Mouse (Mus musculus): ENCODE data around the gene Olfr1451. TPM values are rescaled to one million over a fixed set of nuclear protein-coding genes. Genes with fewer than 3 reads are reported as not detected.

Olfr1451 gene
- not detected in 2 replicates for polyA plus RNA-seq (2021; fragmentation: Nextera tagmentation)
- long read RNA-seq, experiment 1: 0 reads
- long read RNA-seq, experiment 2: 0 reads

DNA sequence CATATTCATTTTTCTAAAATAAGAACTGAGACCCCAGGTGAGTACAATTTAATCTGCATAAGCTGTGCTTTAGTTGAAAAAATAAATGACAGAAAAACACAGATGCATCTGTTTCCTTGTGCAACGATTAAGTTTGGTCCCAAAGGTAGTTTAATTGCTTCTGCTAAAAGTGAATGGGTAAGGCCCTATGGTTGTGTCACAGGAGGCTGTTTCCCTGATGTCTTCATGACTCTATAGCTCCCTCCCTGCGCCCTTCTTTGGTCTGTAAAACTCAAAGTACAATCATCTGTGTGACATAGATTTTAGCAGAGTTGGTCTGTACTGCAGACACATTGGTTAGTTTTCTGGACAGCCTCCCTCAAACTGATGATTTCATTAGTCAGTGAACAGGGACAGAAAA, at the start of gene Olfr1451:
Olfr1451 (plus strand) TSS at position 301 of the 400 bp plus-strand sequence.

DNA sequence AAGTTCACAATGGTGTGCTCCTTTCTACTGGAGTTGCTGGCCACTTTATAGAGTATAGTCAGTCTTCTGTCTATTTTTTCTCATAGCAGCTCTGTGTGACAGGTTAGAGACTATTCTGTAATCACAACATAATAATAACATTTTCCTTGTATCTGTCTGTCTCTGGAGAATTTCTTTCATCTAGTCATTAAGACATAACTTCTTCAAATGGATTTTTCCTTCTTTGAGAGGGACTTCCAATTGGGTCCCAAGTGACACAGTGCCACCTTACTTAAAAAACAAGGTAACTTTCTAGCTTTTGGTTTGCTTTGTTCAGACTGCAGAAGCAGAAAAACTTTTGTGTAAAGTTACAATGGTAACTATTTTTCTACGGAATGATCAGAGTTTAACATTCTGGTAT, 44.9 kb upstream of the Olfr1451 start, which contains the start of gene Olfr1450:
Olfr1450 (plus strand) TSS at position 301 of the 400 bp plus-strand sequence.

DNA sequence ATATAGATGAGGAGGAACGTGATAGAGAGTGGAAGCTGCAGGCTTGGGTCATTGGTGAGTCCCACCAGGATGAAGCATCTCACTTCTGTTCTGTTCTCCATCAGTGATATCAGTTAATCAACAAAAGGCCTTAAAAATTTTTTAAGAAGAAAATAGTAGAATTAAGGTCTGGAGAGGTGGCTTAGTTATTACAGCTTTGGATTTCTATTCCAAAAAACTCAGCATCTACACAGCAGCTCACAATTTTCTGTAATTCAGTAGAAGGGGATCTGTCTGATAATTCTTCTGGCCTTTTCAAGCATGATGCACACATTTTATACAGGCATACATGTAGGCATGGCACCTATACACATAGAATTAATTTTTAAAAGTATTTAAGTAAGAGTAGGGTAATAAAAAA, 33.4 kb downstream of the Olfr1451 start, which contains the start of gene Olfr1453:
Olfr1453 (minus strand) TSS at position 101 of the 400 bp plus-strand sequence.

Other genes with a start within 250 kb of the Olfr1451 start
- 0.56 and 1.0 TPM in 2 replicates for gene Cntf, start 229.4 kb upstream of the Olfr1451 start, polyA plus RNA-seq (2021; fragmentation: Nextera tagmentation)
- 8.9 and 9.6 TPM in 2 replicates for gene Zfp91, start 198.9 kb upstream of the Olfr1451 start, polyA plus RNA-seq (2021; fragmentation: Nextera tagmentation)
- 2.2 and 2.9 TPM in 2 replicates for gene Lpxn, start 198.8 kb upstream of the Olfr1451 start, polyA plus RNA-seq (2021; fragmentation: Nextera tagmentation)
- not detected in 2 replicates for gene Gm5244, start 148.3 kb upstream of the Olfr1451 start, polyA plus RNA-seq (2021; fragmentation: Nextera tagmentation)
- gene Olfr1444, start 137.7 kb upstream of the Olfr1451 start, polyA plus RNA-seq (2021; fragmentation: Nextera tagmentation): not detected in 2 replicates
- gene Olfr1445, start 111.2 kb upstream of the Olfr1451 start, polyA plus RNA-seq (2021; fragmentation: Nextera tagmentation): not detected in 2 replicates
- gene Olfr1446, start 101.5 kb upstream of the Olfr1451 start, polyA plus RNA-seq (2021; fragmentation: Nextera tagmentation): not detected in 2 replicates
- not detected in 2 replicates for gene Olfr1447, start 91.3 kb upstream of the Olfr1451 start, polyA plus RNA-seq (2021; fragmentation: Nextera tagmentation)
- gene Olfr1448, start 70.6 kb upstream of the Olfr1451 start, polyA plus RNA-seq (2021; fragmentation: Nextera tagmentation): not detected in 2 replicates
- not detected in 2 replicates for gene Olfr1449, start 64.2 kb upstream of the Olfr1451 start, polyA plus RNA-seq (2021; fragmentation: Nextera tagmentation)
- gene Olfr1450, start 44.8 kb upstream of the Olfr1451 start, polyA plus RNA-seq (2021; fragmentation: Nextera tagmentation): not detected in 2 replicates
- gene Olfr1453, start 33.3 kb downstream of the Olfr1451 start, polyA plus RNA-seq (2021; fragmentation: Nextera tagmentation): not detected in 2 replicates
- not detected in 2 replicates for gene Olfr1454, start 65.6 kb downstream of the Olfr1451 start, polyA plus RNA-seq (2021; fragmentation: Nextera tagmentation)
- not detected in 2 replicates for gene Olfr1457, start 102.9 kb downstream of the Olfr1451 start, polyA plus RNA-seq (2021; fragmentation: Nextera tagmentation)
- gene Olfr1458, start 111.8 kb downstream of the Olfr1451 start, polyA plus RNA-seq (2021; fragmentation: Nextera tagmentation): not detected in 2 replicates
- gene Olfr1459, start 154.5 kb downstream of the Olfr1451 start, polyA plus RNA-seq (2021; fragmentation: Nextera tagmentation): not detected in 2 replicates
- not detected in 2 replicates for gene Olfr1461, start 168.0 kb downstream of the Olfr1451 start, polyA plus RNA-seq (2021; fragmentation: Nextera tagmentation)
- gene Olfr1462, start 190.7 kb downstream of the Olfr1451 start, polyA plus RNA-seq (2021; fragmentation: Nextera tagmentation): not detected in 2 replicates
- gene Olfr1463, start 236.3 kb downstream of the Olfr1451 start, polyA plus RNA-seq (2021; fragmentation: Nextera tagmentation): not detected in 2 replicates

Data from left cerebral cortex, adult 6 months (tissue).